Mouse (Mus musculus) NIH3T3 (cell line): ENCODE results near the gene Klhl35.

Experiments used
- DNase-seq: peaks from one replicate; pipeline ENCODE4 v3.0.0-alpha.2; 2012; ENCODE audit warnings: low read depth

The Klhl35 gene

GRCm38 (mm10) chr7:99465811-99466210 is at the start of gene Klhl35:
TSS of gene Klhl35 (plus strand) at chr7:99466004.
- no peak for DNase-seq

GRCm38 (mm10) chr7:99419311-99419710 is 46.5 kb upstream of the Klhl35 start:
- DNase-seq: no peak

GRCm38 (mm10) chr7:99421006-99421405 is 44.8 kb upstream of the Klhl35 start:
- DNase-seq: no peak

DNA sequence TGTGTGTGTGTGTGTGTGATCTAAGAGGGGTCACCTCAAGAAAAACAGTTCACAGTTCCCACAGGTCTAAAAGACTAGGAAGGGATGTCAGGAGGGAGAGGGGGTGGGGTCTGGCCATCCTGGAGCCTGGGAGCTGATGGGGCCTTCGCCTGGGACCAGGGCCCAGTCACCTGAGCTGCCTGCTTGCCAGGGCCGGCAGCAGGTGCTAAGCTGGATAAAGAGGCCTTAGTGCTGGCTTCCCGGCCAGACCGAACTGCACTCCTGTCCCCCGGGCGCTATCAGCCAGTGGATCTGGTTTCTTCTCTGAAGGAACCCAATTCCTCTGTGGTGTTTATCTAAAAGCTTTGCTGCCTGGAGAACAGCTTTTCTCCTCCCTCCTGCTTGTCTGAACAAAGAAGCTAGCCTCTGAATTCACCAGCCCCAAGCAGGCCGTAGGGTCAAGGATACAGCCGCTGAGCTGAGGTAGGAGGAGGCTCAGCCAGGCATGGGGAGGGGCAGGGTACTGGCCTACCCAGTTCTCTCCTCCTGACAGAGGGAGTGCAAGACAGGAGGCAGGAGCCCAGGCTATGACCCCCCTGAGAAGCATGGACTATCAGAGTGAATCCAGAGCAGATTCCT is 41.2 kb upstream of the Klhl35 start:
- DNase-seq: no peak

- no peak for DNase-seq
Measured at GRCm38 (mm10) chr7:99425706-99426105, 40.1 kb upstream of the Klhl35 start.

DNA sequence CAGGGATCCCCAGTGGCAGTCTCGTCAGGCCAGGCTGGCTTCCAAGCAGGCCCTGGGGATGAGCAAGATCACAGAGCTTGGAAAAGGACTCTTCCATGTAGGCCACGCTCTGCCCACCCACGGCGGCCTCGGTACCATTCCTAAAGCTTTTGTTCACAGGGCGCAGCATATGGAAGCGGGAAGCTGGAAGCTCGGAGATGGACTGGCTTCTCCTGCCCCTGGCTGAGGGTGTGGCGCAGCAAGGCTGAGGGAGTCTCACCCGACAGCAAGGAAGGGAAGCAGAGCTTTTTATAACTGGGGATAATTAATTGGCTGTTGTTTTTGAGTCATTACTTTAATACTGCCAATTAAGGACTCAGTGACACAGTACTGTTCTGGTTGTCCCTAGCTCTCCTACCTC is 38.8 kb upstream of the Klhl35 start:
- no peak for DNase-seq

DNA sequence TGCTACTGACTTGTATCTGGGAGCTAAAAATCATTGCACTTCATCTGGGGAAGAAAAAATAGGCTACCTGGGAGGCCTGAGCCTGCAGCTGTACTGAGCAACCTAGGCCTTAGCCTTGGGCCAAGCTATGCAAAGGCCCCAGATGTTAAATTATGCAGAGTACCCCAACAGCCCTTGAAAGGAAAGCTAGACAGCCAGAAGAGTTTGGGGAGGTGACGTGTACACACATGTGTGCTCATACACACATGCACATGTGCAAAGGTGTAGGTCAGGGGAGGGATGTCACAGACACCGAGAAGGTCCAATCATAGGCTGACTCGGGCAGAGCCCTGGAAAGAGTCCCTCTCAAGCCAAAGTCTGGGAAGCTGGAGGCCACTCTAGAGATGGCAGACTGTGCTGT is 37.8 kb upstream of the Klhl35 start:
- DNase-seq: no peak

GRCm38 (mm10) chr7:99428836-99429235 is 37.0 kb upstream of the Klhl35 start:
- DNase-seq: no peak

DNA sequence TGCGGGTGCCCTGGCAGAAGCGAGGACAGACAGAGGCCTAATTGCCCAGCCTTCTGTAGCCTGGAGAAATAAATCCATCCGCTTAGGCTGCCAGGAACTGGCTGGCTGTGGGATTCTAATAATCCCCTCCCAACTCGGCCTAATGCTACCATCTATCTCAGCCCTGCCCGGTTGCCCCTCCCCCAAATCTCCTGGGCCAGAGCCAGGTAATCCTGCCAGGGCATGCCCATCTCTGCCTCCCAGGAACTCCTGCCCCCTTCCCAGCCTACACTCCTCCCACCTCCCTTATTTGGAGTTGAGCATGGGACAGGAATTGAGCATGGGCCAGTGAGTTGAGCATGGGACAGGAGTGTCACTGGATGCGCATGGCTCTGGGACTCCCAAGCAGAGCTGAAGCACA is 36.0 kb upstream of the Klhl35 start:
- DNase-seq: no peak

GRCm38 (mm10) chr7:99430246-99430645 is 35.6 kb upstream of the Klhl35 start:
- DNase-seq: no peak

DNA sequence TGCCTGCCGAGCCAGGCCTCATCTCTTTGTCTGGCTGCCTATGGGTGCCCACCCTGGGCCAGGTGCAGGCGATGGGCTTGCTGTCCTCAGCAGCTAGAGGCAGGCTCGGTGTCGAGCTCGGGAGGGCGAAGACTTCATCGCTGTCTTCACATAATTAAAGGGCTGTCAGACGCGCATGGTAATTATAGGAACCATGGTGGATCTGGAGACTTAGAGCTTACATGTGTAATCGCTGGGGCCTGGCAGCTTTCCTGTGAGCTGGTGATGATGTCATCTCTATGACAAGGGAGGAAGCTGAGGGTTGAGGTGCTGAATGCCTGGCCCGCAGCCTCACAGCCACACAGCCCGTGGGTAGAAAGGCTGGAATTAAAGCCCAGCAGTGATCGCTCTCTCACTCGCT is 33.6 kb upstream of the Klhl35 start:
- DNase-seq: peak; percentile 49

DNA sequence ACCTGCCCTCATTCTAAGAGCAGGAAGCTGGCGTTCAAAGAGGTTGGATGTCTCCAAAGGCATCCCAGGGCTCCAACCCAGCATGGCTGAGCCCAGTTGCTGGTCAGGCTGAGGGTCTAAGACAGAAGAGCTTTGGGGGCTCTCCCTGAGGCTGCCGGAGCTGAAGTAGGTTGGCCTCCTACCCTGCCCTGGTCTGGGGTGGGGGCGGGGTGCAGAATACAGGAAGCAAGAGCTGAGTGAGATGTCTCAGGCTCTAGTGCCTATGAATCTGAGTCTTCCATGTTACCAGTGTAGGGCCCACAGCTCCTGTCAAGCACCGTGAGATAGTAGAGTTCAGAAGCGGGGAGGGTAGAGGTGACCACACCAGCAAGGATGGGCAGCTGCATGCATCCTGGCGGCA is 32.9 kb upstream of the Klhl35 start:
- no peak for DNase-seq

DNA sequence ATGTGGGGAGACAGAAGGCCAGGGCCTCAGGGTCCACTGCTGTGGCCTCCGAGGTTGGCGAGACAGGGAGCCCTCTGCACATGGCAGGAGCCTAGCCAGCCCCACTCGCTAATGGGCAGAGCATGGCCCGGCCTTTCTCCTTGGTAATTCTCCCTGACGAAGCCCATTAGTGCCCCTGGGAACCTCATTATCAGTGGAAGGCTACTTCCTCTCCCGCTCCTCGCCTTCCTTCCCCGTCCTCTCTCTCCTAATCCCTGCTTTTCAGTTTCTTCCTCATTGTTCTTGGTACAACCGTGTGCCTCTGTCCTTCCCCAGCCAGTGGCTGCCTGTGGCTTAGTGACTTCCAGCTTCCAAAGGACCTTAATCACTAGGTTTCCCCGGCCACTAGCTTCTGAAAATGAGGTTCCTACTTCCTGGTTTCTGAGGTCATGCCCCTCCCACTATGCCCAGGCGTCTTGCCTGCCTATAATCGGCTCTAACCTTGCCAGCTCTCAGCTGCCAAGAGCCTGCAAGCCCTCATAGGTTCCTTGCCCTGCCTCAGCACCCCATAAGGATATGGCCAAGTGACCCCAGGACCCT is 31.0 kb upstream of the Klhl35 start:
- DNase-seq: no peak

GRCm38 (mm10) chr7:99436530-99436929 is 29.3 kb upstream of the Klhl35 start:
- DNase-seq: no peak

DNA sequence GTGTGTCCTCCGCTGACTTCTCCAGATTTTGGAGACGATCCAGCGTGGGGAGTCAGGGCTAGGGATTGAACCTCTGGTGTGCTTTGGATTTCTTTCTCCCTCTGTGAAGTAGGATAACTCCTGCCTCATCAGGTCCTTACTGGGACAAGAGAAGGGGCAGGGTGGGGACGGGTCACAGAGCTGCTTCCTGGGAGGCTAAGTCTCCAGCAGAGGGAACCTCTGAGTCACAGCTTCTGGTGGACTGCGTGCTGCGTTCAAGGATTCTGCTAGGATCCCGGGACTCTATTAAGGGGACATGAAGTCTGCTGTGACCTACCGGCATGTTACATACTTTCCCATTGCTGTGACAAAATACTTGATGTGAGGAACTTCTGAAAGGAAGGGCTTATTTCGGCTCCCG is 26.9 kb upstream of the Klhl35 start:
- no peak for DNase-seq

DNA sequence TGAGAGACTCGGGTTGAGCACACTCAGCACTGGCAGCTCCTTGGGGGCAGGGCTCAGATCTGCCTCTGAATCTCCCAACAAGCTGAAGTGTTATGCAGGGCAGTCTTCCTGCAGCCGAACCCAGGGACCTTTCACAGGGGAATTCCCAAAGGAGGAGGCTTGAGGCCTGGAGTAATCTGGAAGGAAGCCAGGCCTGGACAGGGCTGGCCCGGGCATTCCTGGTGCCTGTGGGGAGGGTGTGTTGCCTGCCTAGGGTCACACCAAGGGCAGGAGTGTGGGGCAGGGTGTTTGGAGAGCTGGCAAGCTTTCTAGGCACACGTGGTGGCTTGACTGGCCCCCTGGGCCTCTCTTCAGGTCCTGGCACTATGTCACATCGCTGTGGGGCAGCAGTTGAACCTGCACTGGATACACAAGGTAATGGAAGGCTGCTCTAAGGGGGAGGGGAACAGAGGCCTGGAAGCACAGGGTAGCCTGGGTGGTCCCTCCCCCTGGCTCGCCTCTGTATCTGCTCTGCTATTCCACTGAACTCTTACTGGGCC is 24.2 kb upstream of the Klhl35 start:
- DNase-seq: peak; percentile 77

GRCm38 (mm10) chr7:99443164-99443563 is 22.6 kb upstream of the Klhl35 start:
- no peak for DNase-seq

- DNase-seq: no peak
Measured at GRCm38 (mm10) chr7:99444012-99444411, 21.8 kb upstream of the Klhl35 start.

DNA sequence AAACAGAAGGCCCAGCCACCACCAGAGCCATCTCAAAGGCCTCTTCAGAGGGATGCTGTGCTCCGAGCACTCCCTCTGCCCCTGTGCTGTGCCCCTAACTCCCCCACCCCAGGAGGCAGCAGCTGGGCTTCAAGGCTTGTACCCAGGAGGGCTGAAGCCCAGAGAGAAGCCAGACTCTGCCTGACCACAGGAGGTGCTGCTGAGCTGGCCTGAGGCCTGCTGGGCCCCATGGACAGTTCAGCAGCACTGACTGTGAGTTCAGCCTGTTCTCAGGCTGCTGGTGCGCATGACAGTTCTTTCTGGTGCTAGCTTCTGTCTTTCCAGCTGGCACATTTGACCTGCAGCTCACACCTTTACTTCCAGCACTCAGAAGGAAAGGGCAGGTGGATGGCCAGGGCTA is 20.0 kb upstream of the Klhl35 start:
- DNase-seq: peak; percentile 44

- DNase-seq: no peak
Measured at GRCm38 (mm10) chr7:99447323-99447722, 18.5 kb upstream of the Klhl35 start.

GRCm38 (mm10) chr7:99448619-99449018 is 17.2 kb upstream of the Klhl35 start:
- no peak for DNase-seq

DNA sequence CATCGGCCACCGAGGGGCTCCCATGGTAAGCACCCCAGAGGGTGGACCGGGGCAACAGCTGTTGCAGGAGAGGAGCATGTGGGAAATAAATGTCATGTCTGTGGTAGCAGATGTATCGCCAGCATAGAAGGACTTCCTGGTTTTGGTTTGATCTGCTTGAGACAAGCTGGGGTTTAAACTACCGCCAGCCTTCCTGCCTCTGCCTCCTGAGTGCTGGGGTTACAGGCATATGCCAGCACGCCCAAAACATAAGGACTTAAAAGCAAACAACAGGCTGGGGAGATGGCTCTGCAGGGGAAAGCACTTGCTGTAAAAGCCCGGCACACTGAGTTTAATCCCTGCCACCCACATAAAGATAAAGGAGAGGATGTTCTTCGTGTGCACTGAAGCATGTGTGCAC is 16.7 kb upstream of the Klhl35 start:
- no peak for DNase-seq

GRCm38 (mm10) chr7:99449751-99450150 is 16.1 kb upstream of the Klhl35 start:
- DNase-seq: no peak

DNA sequence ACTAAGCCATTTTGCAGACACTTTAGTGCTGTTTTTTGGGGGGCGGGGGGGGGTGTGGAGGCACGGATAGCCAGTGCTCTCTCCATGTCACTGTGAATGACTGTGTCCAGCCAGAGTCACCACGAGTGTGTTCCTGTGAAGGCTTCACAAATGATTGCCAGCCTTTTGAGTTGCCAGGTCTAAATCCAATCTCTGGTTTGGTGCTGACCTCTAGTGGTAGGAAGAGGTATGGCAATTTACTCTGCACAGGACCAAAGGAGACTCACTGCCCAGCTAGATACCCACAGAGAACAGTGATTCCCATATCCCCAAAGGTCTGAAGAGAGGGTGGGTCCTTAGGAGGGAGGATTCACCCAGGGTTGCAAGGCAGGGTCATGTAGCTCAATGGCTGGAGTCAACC is 15.1 kb upstream of the Klhl35 start:
- DNase-seq: peak; percentile 82
